Mouse (Mus musculus) right cerebral cortex, postnatal 14 days (tissue): Measurements from ENCODE around the gene Scn5a.

Experiments
- DNase-seq: peaks from one replicate; pipeline ENCODE4 v3.0.0; 2022

Gene Scn5a

DNA sequence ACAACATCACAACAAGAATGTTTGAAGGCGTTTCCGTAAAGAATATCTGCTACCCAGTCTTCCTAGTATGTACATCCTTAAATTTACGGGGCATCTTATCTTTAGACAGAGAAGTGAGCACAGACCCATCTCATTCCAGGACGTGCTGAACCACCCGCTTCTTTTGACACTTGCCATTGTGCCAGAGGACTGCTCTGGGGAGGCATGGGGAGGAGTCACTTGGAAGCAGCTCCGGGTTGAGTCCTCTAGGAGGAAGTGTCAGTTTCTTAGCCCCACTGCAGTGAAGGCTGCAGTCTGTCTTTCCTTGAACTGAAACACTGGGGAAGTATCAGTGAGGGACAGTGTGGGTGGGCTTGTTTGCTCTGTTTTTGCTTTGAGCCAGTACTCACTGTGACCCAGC, 133.1 kb downstream of the Scn5a start:
- no peak for DNase-seq

GRCm38 (mm10) chr9:119444738-119445429, 133.9 kb downstream of the Scn5a start, which contains the start of gene Exog:
Gene Exog, plus strand, starts transcription at chr9:119444943.
- DNase-seq, result peak; percentile 100

DNA sequence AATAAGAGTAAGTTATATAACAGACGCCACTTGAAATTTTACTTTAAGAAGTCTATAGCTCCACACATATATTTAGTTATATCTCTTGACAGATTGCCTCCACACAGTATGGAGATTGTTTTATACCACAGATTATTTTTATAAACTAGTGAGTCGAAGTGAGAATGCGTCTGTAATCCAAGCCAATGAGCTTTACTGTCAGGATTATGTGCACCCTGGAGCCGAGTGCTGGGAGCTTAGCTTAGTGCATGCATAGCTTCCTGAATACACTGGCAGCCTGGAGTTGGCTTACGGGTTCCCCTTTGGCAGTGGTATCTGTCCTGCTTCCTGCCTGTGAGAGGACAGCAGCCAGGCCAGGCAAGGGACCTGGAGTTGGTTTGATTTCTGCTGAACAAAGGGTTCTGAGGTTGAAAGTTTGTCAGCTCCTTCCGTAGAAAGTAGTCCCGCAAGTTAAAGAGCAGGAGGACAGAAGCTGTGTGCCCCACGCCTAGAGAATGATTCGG, 140.3 kb downstream of the Scn5a start:
- DNase-seq, result no peak

DNA sequence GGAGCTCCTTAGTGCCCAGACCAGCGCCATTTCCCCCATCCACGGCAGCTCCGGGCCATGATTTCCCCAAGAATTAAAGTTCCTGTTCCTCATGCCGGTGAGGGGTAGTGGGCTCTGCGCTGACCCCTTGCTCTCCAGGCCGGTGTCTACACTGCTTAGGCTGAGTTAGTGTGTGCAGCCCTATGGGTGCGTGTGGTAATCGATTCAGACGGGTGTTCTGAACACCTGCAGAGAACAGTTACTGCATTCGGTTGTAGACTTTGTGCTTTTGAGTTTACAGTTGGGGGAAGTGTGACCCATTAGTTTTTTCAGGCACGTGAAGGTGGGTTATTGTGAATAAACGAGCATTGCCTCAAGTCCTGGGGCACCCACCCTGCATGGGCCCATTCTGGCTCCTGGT, 140.8 kb downstream of the Scn5a start:
- DNase-seq, result no peak

GRCm38 (mm10) chr9:119435855-119436254, 143.0 kb downstream of the Scn5a start:
- no peak for DNase-seq
